Mouse (Mus musculus): ENCODE results near the gene Emilin2.

DNA sequence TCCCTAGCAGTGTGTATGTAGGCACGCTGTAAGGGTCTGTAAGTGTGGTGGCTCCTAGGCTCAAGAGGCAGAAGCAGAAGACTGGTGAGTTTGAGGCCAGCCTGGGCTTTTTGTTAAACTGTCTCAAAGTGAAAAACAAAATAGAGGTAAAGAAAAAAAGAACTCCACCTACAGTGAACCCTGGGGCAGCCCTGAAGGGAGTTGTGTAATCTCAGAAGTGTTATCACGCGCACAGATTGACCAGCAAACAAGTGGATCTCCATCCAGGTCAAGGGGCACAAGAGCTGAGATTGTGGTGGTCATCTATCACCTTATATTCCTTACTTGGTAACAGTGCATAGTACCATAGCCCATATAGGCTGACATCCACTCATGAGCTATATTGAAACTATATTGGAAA is 104.5 kb downstream of the Emilin2 start:
- TF ChIP-seq CTCF (IDR thresholded peaks at IDR 0.05; ENCODE audit: insufficient read depth, low read depth, low read length) (no peak), POLR2A (IDR thresholded peaks at IDR 0.05; ENCODE audit: insufficient read depth, low read depth, low read length) (no peak)

Data from olfactory bulb, adult 2 months (tissue).